Mouse (Mus musculus) brain, embryonic 14.5 days (tissue): ENCODE measurements around the gene Lsg1.

ENCODE experiments used
- CTCF ChIP-seq: fragments of 200-500 bp; IDR thresholded peaks from 2 replicates; pipeline ENCODE4 v1.5.1; 2012; ENCODE audit warnings: inconsistent platforms, mild to moderate bottlenecking, moderate library complexity, borderline replicate concordance; ENCODE audit not compliant: insufficient read depth, insufficient read length; ENCODE audit errors: extremely low read depth
- POLR2A ChIP-seq: fragments of 200-500 bp; IDR thresholded peaks from 2 replicates; pipeline ENCODE4 v1.6.1; 2012; ENCODE audit warnings: mild to moderate bottlenecking, inconsistent platforms, borderline replicate concordance; ENCODE audit not compliant: poor library complexity, insufficient read depth, insufficient read length, severe bottlenecking; ENCODE audit errors: extremely low read depth

- TF ChIP-seq CTCF (no peak), POLR2A (no peak)
These were observed 75.6 kb downstream of the Lsg1 start for GRCm38 (mm10) chr16:30511563-30512340.
